Mouse (Mus musculus) spleen, adult 12 weeks (tissue): ENCODE measurements around the gene Pgm1.

Source experiments
- DNase-seq: peaks from one replicate; pipeline ENCODE4 v3.0.0; 2022; ENCODE audit warnings: low spot score

The Pgm1 gene

GRCm38 (mm10) chr4:99957186-99957585, 28.0 kb downstream of the Pgm1 start:
- DNase-seq, result no peak

- no peak for DNase-seq
Measured at GRCm38 (mm10) chr4:99958084-99958815, 29.0 kb downstream of the Pgm1 start.

GRCm38 (mm10) chr4:99959308-99959707, 30.1 kb downstream of the Pgm1 start:
- DNase-seq, result no peak

GRCm38 (mm10) chr4:99966555-99966954, 37.3 kb downstream of the Pgm1 start:
- DNase-seq, result no peak

- no peak for DNase-seq
Measured at GRCm38 (mm10) chr4:99969328-99969727, 40.1 kb downstream of the Pgm1 start.

GRCm38 (mm10) chr4:99970097-99970496, 40.9 kb downstream of the Pgm1 start:
- no peak for DNase-seq

GRCm38 (mm10) chr4:99972886-99973285, 43.7 kb downstream of the Pgm1 start:
- no peak for DNase-seq

- DNase-seq, result no peak
Measured at GRCm38 (mm10) chr4:99973931-99974330, 44.7 kb downstream of the Pgm1 start.

GRCm38 (mm10) chr4:99974375-99974774, 45.2 kb downstream of the Pgm1 start:
- no peak for DNase-seq

GRCm38 (mm10) chr4:99979326-99979725, 50.1 kb downstream of the Pgm1 start:
- DNase-seq, result no peak

GRCm38 (mm10) chr4:99981216-99981615, 52.0 kb downstream of the Pgm1 start:
- no peak for DNase-seq

- no peak for DNase-seq
Measured at GRCm38 (mm10) chr4:99983652-99984368, 54.6 kb downstream of the Pgm1 start.

- DNase-seq, result no peak
Measured at GRCm38 (mm10) chr4:99984369-99984752, 55.1 kb downstream of the Pgm1 start.

GRCm38 (mm10) chr4:99985086-99985485, 55.9 kb downstream of the Pgm1 start:
- no peak for DNase-seq

GRCm38 (mm10) chr4:99985631-99986030, 56.4 kb downstream of the Pgm1 start:
- DNase-seq, result no peak

GRCm38 (mm10) chr4:99986609-99987008, 57.4 kb downstream of the Pgm1 start:
- DNase-seq, result no peak

GRCm38 (mm10) chr4:99988771-99989170, 59.6 kb downstream of the Pgm1 start:
- DNase-seq, result no peak

GRCm38 (mm10) chr4:100000971-100001370, 71.8 kb downstream of the Pgm1 start:
- no peak for DNase-seq

- DNase-seq, result no peak
Measured at GRCm38 (mm10) chr4:100001806-100002205, 72.6 kb downstream of the Pgm1 start.

GRCm38 (mm10) chr4:100007721-100008120, 78.5 kb downstream of the Pgm1 start:
- no peak for DNase-seq

- no peak for DNase-seq
Measured at GRCm38 (mm10) chr4:100008371-100009090, 79.3 kb downstream of the Pgm1 start.

- no peak for DNase-seq
Measured at GRCm38 (mm10) chr4:100009211-100009678, 80.0 kb downstream of the Pgm1 start.

- DNase-seq, result no peak
Measured at GRCm38 (mm10) chr4:100010916-100011315, 81.7 kb downstream of the Pgm1 start.
